Mouse (Mus musculus) limb, embryonic 15.5 days (tissue): ENCODE data around the gene Fgfr4. TPM values are rescaled to one million over a fixed set of nuclear protein-coding genes. Genes with fewer than 3 reads are reported as not detected.
"Not testable (repeated sequence)": the region's sequence is repeated elsewhere in the genome, so short reads cannot be mapped to it uniquely, and the experiment has no call there.

Source experiments
- ATAC-seq: fragments of 200-750 bp; cut with Nextera tagmentation; 2 replicates; pipeline ENCODE4 v1.8.0; 2017; ENCODE audit warnings: low read depth, moderate TSS enrichment; ENCODE audit not compliant: insufficient number of reproducible peaks, low FRiP score, low TSS enrichment
- H3K27ac ChIP-seq: fragments of 300-500 bp; sonication (generic); 2 replicates; pipeline ENCODE4 v1.5.1; 2015; ENCODE audit warnings: moderate library complexity, mild to moderate bottlenecking, inconsistent platforms
- H3K27me3 ChIP-seq: fragments of 300-500 bp; sonication (generic); 2 replicates; pipeline ENCODE4 v1.6.1; 2015; ENCODE audit warnings: inconsistent platforms
- H3K36me3 ChIP-seq: fragments of 300-500 bp; sonication (generic); 2 replicates; pipeline ENCODE4 v1.6.1; 2015; ENCODE audit warnings: inconsistent platforms
- H3K4me1 ChIP-seq: fragments of 300-500 bp; sonication (generic); 2 replicates; pipeline ENCODE4 v1.6.1; 2015; ENCODE audit warnings: inconsistent platforms
- H3K4me2 ChIP-seq: fragments of 300-500 bp; sonication (generic); 2 replicates; pipeline ENCODE4 v1.6.1; 2015; ENCODE audit warnings: mild to moderate bottlenecking, inconsistent platforms
- H3K4me3 ChIP-seq: fragments of 300-500 bp; sonication (generic); 2 replicates; pipeline ENCODE4 v1.5.1; 2015; ENCODE audit warnings: mild to moderate bottlenecking, inconsistent platforms
- H3K9ac ChIP-seq: fragments of 300-500 bp; sonication (generic); 2 replicates; pipeline ENCODE4 v1.6.1; 2015; ENCODE audit warnings: inconsistent platforms
- H3K9me3 ChIP-seq: fragments of 300-500 bp; sonication (generic); 2 replicates; pipeline ENCODE4 v1.6.1; 2016; ENCODE audit warnings: inconsistent platforms
- WGBS: fragments of 180-500 bp; shearing (Covaris S2); methylation state at CpG from one replicate; pipeline ENCODE4 v1.1.7; 2015; 5-methylcytosine and 5-hydroxymethylcytosine counted together
- polyA plus RNA-seq: library from polyadenylated mRNA; unstranded; fragments of >200 nt; fragmentation: Nextera tagmentation; extraction: Ambion mirVana; gene quantifications from 2 replicates; pipeline ENCODE4 v1.2.1, GENCODE M21; 2015

Gene Fgfr4
- polyA plus RNA-seq, 1 experiment from 2014 or later: 8.2 TPM

DNA sequence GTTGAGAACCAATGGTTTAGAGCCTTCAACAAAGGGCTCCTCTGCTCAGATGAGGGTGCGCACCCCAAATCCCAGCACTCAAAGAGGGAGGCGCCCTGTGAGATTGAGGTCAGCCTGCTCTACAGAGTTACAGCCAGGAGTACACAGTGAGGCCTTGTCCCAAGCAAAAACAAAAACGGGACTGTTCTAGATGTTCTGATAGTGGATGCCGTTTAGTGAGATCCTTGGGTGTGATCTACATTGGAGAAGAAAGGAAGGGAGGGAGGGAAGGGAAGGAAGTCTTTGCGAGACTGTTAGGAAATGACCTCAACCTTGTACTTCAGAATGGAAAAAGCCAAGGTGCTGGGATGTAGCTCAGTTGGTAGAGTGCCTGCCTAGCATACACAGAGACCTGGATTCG is 23.8 kb downstream of the Fgfr4 start:
- 85% methylated on average over 6 of the region's 6 CpGs for WGBS
- no peaks in the 10 kb centered on the region for H3K36me3 ChIP-seq
- no peak overlapping the region for H3K4me2 ChIP-seq

GRCm38 (mm10) chr13:55177903-55178496 is 25.6 kb downstream of the Fgfr4 start:
- Histone ChIP-seq H3K27me3 (no peaks in the 10 kb centered on the region), H3K4me3 (no peak overlapping the region), H3K4me1 (peaks cover 3% of the 10 kb centered on the region; the same call in 1 of the 2 replicates), H3K27ac (no peak overlapping the region), H3K9ac (no peak overlapping the region), H3K9me3 (no peaks in the 10 kb centered on the region), H3K36me3 (no peaks in the 10 kb centered on the region), H3K4me2 (no peak overlapping the region)
- no peak for ATAC-seq
- 65% methylated on average over 4 of the region's 4 CpGs for WGBS

More for the DNA sequence above, 23.8 kb downstream of the Fgfr4 start:
- Histone ChIP-seq H3K27ac (no peak overlapping the region), H3K27me3 (no peaks in the 10 kb centered on the region), H3K4me3 (no peak overlapping the region), H3K4me1 (peaks cover 14% of the 10 kb centered on the region), H3K9me3 (no peaks in the 10 kb centered on the region), H3K9ac (no peak overlapping the region)
- no peak for ATAC-seq

DNA sequence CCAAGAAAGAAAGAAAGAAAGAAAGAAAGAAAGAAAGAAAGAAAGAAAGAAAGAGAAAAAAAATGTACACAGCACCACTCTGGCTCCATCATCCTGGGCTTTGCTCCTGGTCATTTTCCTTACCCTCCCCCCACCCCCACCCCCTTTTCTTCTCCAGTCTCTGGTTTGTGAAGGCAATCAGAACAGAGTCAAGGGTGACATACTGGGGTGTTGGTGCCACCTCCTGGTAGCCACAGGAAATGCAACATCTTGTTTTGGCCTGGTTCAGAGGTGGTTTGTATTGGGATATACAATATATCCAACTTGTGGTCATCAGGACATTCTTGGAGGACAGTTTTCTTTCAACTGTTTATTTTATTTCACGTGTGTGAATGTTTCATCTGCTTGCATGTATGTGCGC is 26.1 kb downstream of the Fgfr4 start:
- ATAC-seq: no peak
- no peaks in the 10 kb centered on the region for H3K9me3 ChIP-seq
- no peak overlapping the region for H3K27ac ChIP-seq
- no peak overlapping the region for H3K4me2 ChIP-seq
- peaks cover 3% of the 10 kb centered on the region; the same call in 1 of the 2 replicates for H3K4me1 ChIP-seq
- no peaks in the 10 kb centered on the region for H3K36me3 ChIP-seq
- no peak overlapping the region for H3K9ac ChIP-seq
- H3K27me3 ChIP-seq: no peaks in the 10 kb centered on the region
- H3K4me3 ChIP-seq: no peak overlapping the region
- 32% methylated on average over 2 of the region's 2 CpGs for WGBS

GRCm38 (mm10) chr13:55179591-55179990 is 27.2 kb downstream of the Fgfr4 start:
- no peak overlapping the region for H3K4me2 ChIP-seq
- no peak overlapping the region for H3K27ac ChIP-seq
- H3K4me3 ChIP-seq: no peak overlapping the region
- no peaks in the 10 kb centered on the region for H3K27me3 ChIP-seq
- no peak overlapping the region for H3K9ac ChIP-seq
- H3K36me3 ChIP-seq: no peaks in the 10 kb centered on the region
- 79% methylated on average over 3 of the region's 3 CpGs for WGBS
- no peaks in the 10 kb centered on the region for H3K9me3 ChIP-seq
- H3K4me1 ChIP-seq: peaks cover 3% of the 10 kb centered on the region; the same call in 1 of the 2 replicates
- ATAC-seq: no peak

- Histone ChIP-seq H3K27ac (no peak overlapping the region), H3K4me2 (peak overlapping the region; percentile 50), H3K4me3 (peak overlapping the region; percentile 38), H3K9ac (no peak overlapping the region), H3K9me3 (no peaks in the 10 kb centered on the region), H3K4me1 (peaks cover 3% of the 10 kb centered on the region; the same call in 1 of the 2 replicates), H3K36me3 (no peaks in the 10 kb centered on the region), H3K27me3 (no peaks in the 10 kb centered on the region)
- 67% methylated on average over 2 of the region's 2 CpGs for WGBS
- no peak for ATAC-seq
Measured at GRCm38 (mm10) chr13:55181786-55182172, 29.3 kb downstream of the Fgfr4 start.

DNA sequence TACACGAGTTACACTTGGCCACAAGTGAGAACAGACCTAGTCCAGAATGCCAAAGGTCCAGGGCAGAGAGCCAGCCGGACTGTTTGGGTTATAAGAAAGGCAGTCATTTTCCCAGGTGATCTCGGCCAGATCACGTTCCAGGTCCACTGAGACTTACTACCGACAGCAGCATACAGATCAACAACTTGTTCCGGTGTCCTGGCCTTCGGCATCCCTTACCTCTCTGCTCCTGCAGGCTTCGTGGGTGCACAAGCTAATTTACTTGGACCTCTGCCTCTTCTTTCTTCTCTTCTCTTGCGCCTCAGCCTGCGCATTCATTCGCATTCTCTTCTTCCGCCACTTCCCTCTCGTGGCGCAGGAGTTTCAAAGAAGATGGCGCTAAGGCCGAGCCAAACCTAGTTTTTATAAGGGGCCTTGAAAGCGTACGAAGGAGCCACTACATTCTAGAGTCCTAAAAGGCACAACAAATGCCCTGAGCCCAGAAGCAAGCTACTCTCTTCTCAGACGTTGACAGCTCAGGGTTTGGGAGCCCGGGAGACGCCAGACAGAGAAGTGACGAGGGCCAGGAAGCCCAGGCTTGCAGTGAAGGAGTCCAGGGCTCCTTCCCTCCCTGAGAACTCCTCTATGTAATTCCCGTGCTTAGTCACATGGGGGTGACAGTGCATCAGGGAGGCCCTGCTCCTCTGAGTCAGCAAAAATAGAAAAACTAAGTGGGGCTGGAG is 29.9 kb downstream of the Fgfr4 start:
- Histone ChIP-seq H3K4me2 (peak overlapping the region; percentile 50), H3K9me3 (no peaks in the 10 kb centered on the region), H3K27ac (peak overlapping the region; percentile 84), H3K9ac (0 out of 2 replicates have a peak overlapping the region, but pooled peaks have one; percentile 0), H3K4me3 (peak overlapping the region; percentile 38), H3K36me3 (no peaks in the 10 kb centered on the region), H3K4me1 (peaks cover 3% of the 10 kb centered on the region; the same call in 1 of the 2 replicates), H3K27me3 (no peaks in the 10 kb centered on the region)
- 2% methylated on average over 23 of the region's 23 CpGs for WGBS
- peak; percentile 83 for ATAC-seq

DNA sequence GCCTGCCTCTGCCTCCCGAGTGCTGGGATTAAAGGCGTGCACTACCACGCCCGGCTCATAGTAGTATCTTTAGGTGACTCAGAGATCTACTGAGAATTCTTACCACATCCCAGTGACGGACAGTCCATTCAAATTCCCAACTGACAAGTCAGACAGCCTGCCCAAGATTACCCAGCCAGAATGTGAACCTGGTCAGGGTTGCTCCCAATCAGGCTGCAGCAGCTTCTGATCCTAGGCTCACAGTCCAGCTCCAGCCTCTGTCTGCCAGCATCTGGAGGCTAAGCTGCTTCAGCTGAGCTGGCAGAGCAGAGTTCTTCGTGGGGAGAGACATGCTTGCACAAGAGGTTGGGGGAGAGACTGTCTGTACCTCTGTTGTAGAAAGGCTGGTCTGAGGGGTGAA is 30.9 kb downstream of the Fgfr4 start:
- no peak for ATAC-seq
- Histone ChIP-seq H3K36me3 (no peaks in the 10 kb centered on the region), H3K4me2 (no peak overlapping the region), H3K9ac (no peak overlapping the region), H3K4me3 (no peak overlapping the region), H3K4me1 (peaks cover 3% of the 10 kb centered on the region; the same call in 1 of the 2 replicates), H3K27me3 (no peaks in the 10 kb centered on the region), H3K27ac (no peak overlapping the region), H3K9me3 (no peaks in the 10 kb centered on the region)
- 77% methylated on average over 6 of the region's 6 CpGs for WGBS

DNA sequence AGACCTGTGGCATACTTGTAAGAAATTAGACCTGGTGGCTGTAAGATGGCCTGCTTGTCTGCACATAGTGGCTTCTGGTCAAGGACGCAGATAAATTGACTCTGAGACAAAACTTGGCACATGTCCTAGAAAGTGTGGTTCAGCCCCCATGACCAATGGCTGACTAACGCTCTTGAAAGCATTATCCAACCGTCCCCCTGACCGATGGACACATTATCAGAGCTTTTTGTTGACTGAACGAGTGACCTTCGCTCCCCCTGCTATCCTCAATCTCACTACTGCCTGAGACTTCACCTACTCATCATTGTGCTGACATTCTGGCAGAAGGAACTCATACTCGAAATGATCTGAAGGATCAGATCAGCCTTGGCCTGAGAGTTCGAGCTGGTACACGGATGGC is 34.6 kb downstream of the Fgfr4 start:
- ATAC-seq, H3K9me3 ChIP-seq: not testable (repeated sequence)

DNA sequence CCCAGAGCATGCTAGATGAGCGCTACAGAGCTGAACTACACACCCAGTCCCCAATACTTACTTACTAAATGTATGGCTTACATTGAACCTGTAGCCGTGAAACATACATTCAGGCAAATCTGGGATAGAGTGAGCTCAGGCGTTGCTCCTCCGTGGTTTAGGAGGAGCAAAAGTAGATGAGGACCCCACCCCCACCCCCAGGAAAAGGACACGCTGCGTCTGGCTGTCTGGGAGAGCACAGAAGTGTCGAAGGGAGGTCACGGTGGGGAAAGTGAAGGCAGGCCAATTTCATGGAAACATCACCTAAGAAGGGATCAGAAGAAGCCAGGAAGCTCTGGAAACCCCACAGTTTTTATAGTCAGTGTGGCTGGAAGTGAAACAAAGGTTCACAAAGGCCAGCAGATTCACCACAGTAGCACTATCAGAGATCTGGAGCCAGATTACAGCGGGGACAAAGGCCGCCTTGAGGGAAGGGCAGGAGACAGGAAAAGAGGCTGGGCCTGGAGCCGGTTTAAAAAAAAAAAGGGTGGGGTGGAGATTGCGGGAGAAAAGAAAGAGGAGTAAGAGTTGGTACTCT is 37.2 kb downstream of the Fgfr4 start:
- H3K4me1 ChIP-seq: peaks cover 14% of the 10 kb centered on the region
- H3K4me2 ChIP-seq: peak overlapping the region; percentile 73
- no peaks in the 10 kb centered on the region for H3K27me3 ChIP-seq
- H3K36me3 ChIP-seq: no peaks in the 10 kb centered on the region
- no peak; the same call in none of the 2 replicates for ATAC-seq
- peak overlapping the region; percentile 50 for H3K4me3 ChIP-seq
- H3K9me3 ChIP-seq: no peaks in the 10 kb centered on the region
- WGBS: 2% methylated on average over 12 of the region's 12 CpGs
- peak overlapping the region; percentile 54 for H3K9ac ChIP-seq
- H3K27ac ChIP-seq: peak overlapping the region; percentile 94

More for the DNA sequence above, 34.6 kb downstream of the Fgfr4 start:
- 81% methylated on average over 3 of the region's 9 CpGs for WGBS
- not testable (repeated sequence) for H3K36me3 ChIP-seq, H3K4me2 ChIP-seq, H3K4me3 ChIP-seq, H3K9ac ChIP-seq, H3K27ac ChIP-seq, H3K27me3 ChIP-seq
- H3K4me1 ChIP-seq: peaks cover 16% of the 10 kb centered on the region

GRCm38 (mm10) chr13:55190121-55190868 is 37.9 kb downstream of the Fgfr4 start:
- Histone ChIP-seq H3K4me2 (peak overlapping the region; percentile 73), H3K4me1 (peaks cover 14% of the 10 kb centered on the region), H3K27ac (peak overlapping the region; percentile 94), H3K9ac (peak overlapping the region; percentile 54), H3K36me3 (no peaks in the 10 kb centered on the region), H3K27me3 (no peaks in the 10 kb centered on the region), H3K9me3 (no peaks in the 10 kb centered on the region), H3K4me3 (peak overlapping the region; percentile 50)
- WGBS: 2% methylated on average over 34 of the region's 34 CpGs
- ATAC-seq: peak; percentile 99

DNA sequence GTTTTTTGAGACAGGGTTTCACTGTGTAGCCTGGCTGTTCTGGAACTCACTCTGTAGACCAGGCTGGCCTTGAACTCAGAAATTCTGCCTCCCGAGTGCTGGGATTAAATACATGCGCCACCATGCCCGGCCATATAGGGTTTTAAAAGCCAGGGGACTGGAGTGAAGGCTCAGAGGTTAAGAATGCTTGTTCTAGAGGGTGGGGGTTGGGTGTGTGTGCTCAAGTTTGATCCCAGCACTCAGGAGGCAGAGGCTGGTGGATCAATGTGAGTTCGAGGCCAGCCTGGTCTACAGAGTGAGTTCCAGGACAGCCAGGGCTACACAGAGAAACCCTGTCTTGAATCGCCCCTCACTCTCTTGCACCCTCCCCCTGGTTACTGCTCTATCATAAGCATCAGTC is 39.1 kb downstream of the Fgfr4 start:
- 77% methylated on average over 5 of the region's 5 CpGs for WGBS

More for the DNA sequence above, 39.1 kb downstream of the Fgfr4 start:
- Histone ChIP-seq H3K4me1 (peaks cover 14% of the 10 kb centered on the region), H3K9me3 (no peaks in the 10 kb centered on the region), H3K4me2 (no peak overlapping the region), H3K27me3 (no peaks in the 10 kb centered on the region), H3K4me3 (no peak overlapping the region), H3K9ac (no peak overlapping the region), H3K27ac (no peak overlapping the region), H3K36me3 (no peaks in the 10 kb centered on the region)
- ATAC-seq: no peak
